Mouse (Mus musculus) cerebellum, adult 2 months (tissue): ENCODE measurements around the gene Bcl2. TPM values are rescaled to one million over a fixed set of nuclear protein-coding genes. Genes with fewer than 3 reads are reported as not detected.
"Not testable (repeated sequence)": the region's sequence is repeated elsewhere in the genome, so short reads cannot be mapped to it uniquely, and the experiment has no call there.

Experiments
- DNase-seq, 2 experiments: peaks; one replicate each; pipeline ENCODE4 v3.0.0; 2021
- H3K27ac ChIP-seq: fragments of 200-500 bp; 2 replicates; pipeline ENCODE4 v1.5.1; 2012; ENCODE audit warnings: low read length, control low read depth, inconsistent platforms; ENCODE audit not compliant: insufficient read depth
- H3K27me3 ChIP-seq: fragments of 200-500 bp; 2 replicates; pipeline ENCODE4 v1.6.1; 2012; ENCODE audit warnings: inconsistent platforms, mild to moderate bottlenecking, low read length, moderate library complexity; ENCODE audit not compliant: control insufficient read depth, insufficient read depth
- H3K4me1 ChIP-seq: fragments of 200-500 bp; 2 replicates; pipeline ENCODE4 v1.6.1; 2011; ENCODE audit warnings: low read length; ENCODE audit not compliant: control insufficient read depth, insufficient read depth
- H3K4me3 ChIP-seq: fragments of 200-500 bp; replicated peaks from 2 replicates; pipeline ENCODE3; 2011; ENCODE audit warnings: mild to moderate bottlenecking, low read depth, low read length, control low read depth; ENCODE audit not compliant: insufficient read depth
- CTCF ChIP-seq: fragments of 200-500 bp; IDR thresholded peaks from 2 replicates; pipeline ENCODE4 v1.5.1; 2011; ENCODE audit warnings: low read depth, mild to moderate bottlenecking, control low read depth, low read length, moderate library complexity, borderline replicate concordance; ENCODE audit not compliant: insufficient read depth
- POLR2A ChIP-seq: fragments of 200-500 bp; IDR thresholded peaks from 2 replicates; pipeline ENCODE4 v1.6.1; 2011; ENCODE audit warnings: low read length, control low read depth, borderline replicate concordance; ENCODE audit not compliant: insufficient read depth
- WGBS: fragments of 180-500 bp; shearing (Covaris S2); methylation state at CpG from one replicate; pipeline ENCODE4 v1.1.7; 2018; 5-methylcytosine and 5-hydroxymethylcytosine counted together
- polyA plus RNA-seq: library from polyadenylated mRNA; depleted of rRNA; stranded (reverse); fragments of >200 nt; gene quantifications from 2 replicates; pipeline ENCODE4 v1.2.3, GENCODE M21; 2012

The Bcl2 gene
- polyA plus RNA-seq, 1 experiment: 4.6 TPM

- H3K4me3 ChIP-seq: no peak overlapping the region
- DNase-seq: peak in 1 of 2 experiments; percentile 15
- H3K4me1 ChIP-seq: no peaks in the 10 kb centered on the region
- WGBS: 48% methylated on average over 6 of the region's 6 CpGs
- no peak overlapping the region for H3K27ac ChIP-seq
- TF ChIP-seq POLR2A (no peak), CTCF (no peak)
- H3K27me3 ChIP-seq: no peaks in the 10 kb centered on the region
Measured at GRCm38 (mm10) chr1:106748555-106749315, 34.7 kb upstream of the Bcl2 start.

GRCm38 (mm10) chr1:106742980-106743379, 28.9 kb upstream of the Bcl2 start:
- H3K4me3 ChIP-seq: no peak overlapping the region
- H3K4me1 ChIP-seq: no peaks in the 10 kb centered on the region
- DNase-seq: no peak
- no peak overlapping the region for H3K27ac ChIP-seq
- 92% methylated on average over 6 of the region's 6 CpGs for WGBS
- no peaks in the 10 kb centered on the region for H3K27me3 ChIP-seq
- TF ChIP-seq CTCF (no peak), POLR2A (no peak)

GRCm38 (mm10) chr1:106740735-106741134, 26.7 kb upstream of the Bcl2 start:
- 90% methylated on average over 4 of the region's 4 CpGs for WGBS
- Histone ChIP-seq H3K27me3 (no peaks in the 10 kb centered on the region), H3K4me3 (no peak overlapping the region), H3K4me1 (peaks cover 3% of the 10 kb centered on the region), H3K27ac (no peak overlapping the region)
- DNase-seq: no peak
- TF ChIP-seq CTCF: no peak
- TF ChIP-seq POLR2A: no peak

- Histone ChIP-seq H3K4me1 (peaks cover 3% of the 10 kb centered on the region), H3K4me3 (no peak overlapping the region), H3K27me3 (no peaks in the 10 kb centered on the region), H3K27ac (no peak overlapping the region)
- no peak for DNase-seq
- WGBS: 92% methylated on average over 5 of the region's 5 CpGs
- TF ChIP-seq POLR2A (no peak), CTCF (no peak)
Measured at GRCm38 (mm10) chr1:106739810-106740209, 25.7 kb upstream of the Bcl2 start.

GRCm38 (mm10) chr1:106738092-106738491, 24.0 kb upstream of the Bcl2 start:
- DNase-seq: no peak
- no peak overlapping the region for H3K4me3 ChIP-seq
- TF ChIP-seq CTCF (peak; percentile 35; the same call in 1 of the 2 replicates), POLR2A (no peak)
- H3K4me1 ChIP-seq: peaks cover 3% of the 10 kb centered on the region
- no peak overlapping the region for H3K27ac ChIP-seq
- no peaks in the 10 kb centered on the region for H3K27me3 ChIP-seq
- 95% methylated on average over 3 of the region's 3 CpGs for WGBS

GRCm38 (mm10) chr1:106736211-106736610, 22.1 kb upstream of the Bcl2 start:
- no peak for TF ChIP-seq CTCF
- no peak for TF ChIP-seq POLR2A
- 44% methylated on average over 8 of the region's 8 CpGs for WGBS
- H3K27me3 ChIP-seq: no peaks in the 10 kb centered on the region

GRCm38 (mm10) chr1:106735586-106735985, 21.5 kb upstream of the Bcl2 start:
- peak; percentile 57 to 65 for DNase-seq
- H3K4me1 ChIP-seq: peaks cover 3% of the 10 kb centered on the region
- TF ChIP-seq POLR2A (no peak), CTCF (peak; percentile 80)
- WGBS: 49% methylated on average over 2 of the region's 2 CpGs
- H3K4me3 ChIP-seq: no peak overlapping the region
- H3K27ac ChIP-seq: no peak overlapping the region
- H3K27me3 ChIP-seq: no peaks in the 10 kb centered on the region

More at GRCm38 (mm10) chr1:106736211-106736610, 22.1 kb upstream of the Bcl2 start:
- Histone ChIP-seq H3K4me1 (peaks cover 3% of the 10 kb centered on the region), H3K27ac (no peak overlapping the region), H3K4me3 (no peak overlapping the region)
- DNase-seq: no peak

- 34% methylated on average over 5 of the region's 5 CpGs for WGBS
- Histone ChIP-seq H3K27me3 (no peaks in the 10 kb centered on the region), H3K4me1 (no peaks in the 10 kb centered on the region), H3K4me3 (no peak overlapping the region), H3K27ac (no peak overlapping the region)
- no peak for TF ChIP-seq POLR2A
- TF ChIP-seq CTCF: no peak
- no peak for DNase-seq
Measured at GRCm38 (mm10) chr1:106722061-106722460, 8.0 kb upstream of the Bcl2 start.

- not testable (repeated sequence) for DNase-seq
- 70% methylated on average over 7 of the region's 7 CpGs for WGBS
Measured at GRCm38 (mm10) chr1:106717736-106718135, 3.7 kb upstream of the Bcl2 start.

More at GRCm38 (mm10) chr1:106717736-106718135, 3.7 kb upstream of the Bcl2 start:
- not testable (repeated sequence) for H3K27me3 ChIP-seq, H3K4me1 ChIP-seq, H3K27ac ChIP-seq, H3K4me3 ChIP-seq
